Mouse (Mus musculus): ENCODE data around the gene Gm37240. TPM values are rescaled to one million over a fixed set of nuclear protein-coding genes. Genes with fewer than 3 reads are reported as not detected.

Gm37240 gene
- total and polyA plus RNA-seq, 3 experiments: not detected

DNA sequence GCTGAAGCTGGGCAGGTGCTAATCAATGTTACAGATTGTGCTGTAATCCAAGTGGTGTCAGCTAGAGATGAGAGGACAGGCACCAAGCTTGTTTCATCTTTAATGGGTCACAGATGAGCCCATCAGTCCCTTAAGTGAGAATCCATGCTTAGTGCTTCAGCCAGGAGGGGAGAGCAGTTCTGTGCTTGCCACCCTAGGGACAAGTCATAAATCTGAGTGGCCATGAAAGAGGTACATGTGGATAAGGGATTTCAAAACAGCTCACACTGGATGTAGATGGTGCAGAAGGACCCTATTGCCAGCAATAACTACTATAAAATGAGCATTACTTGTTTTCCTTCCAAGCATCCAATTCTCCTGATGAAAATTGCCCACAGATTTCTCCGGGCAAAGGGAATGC lies 551.8 kb downstream of the Gm37240 start:
- Histone ChIP-seq H3K27me3 (ENCODE audit: insufficient read depth, low read length) (no peaks in the 10 kb centered on the region), H3K36me3 (replicated peaks) (no peaks in the 10 kb centered on the region), H3K4me3 (ENCODE audit: low read depth, low read length) (no peak overlapping the region), H3K4me1 (ENCODE audit: insufficient read depth, low read depth, low read length) (no peaks in the 10 kb centered on the region), H3K9me3 (replicated peaks) (no peaks in the 10 kb centered on the region)
- ATAC-seq (ENCODE audit: extremely low read depth, insufficient number of reproducible peaks, low FRiP score, poor library complexity, severe bottlenecking) (no peak), DNase-seq (ENCODE audit: low spot score) (no peak)
- TF ChIP-seq TAL1 (conservative IDR thresholded peaks at IDR 0.05; ENCODE audit: low read depth, low read length) (no peak), GATA1 (IDR thresholded peaks at IDR 0.05; ENCODE audit: borderline replicate concordance, low read length) (no peak), GATA2 (IDR thresholded peaks at IDR 0.05; ENCODE audit: borderline replicate concordance, low read depth, low read length) (no peak), CTCF (IDR thresholded peaks at IDR 0.05; ENCODE audit: low read depth, low read length) (no peak), POLR2AphosphoS5 (IDR thresholded peaks at IDR 0.05; ENCODE audit: insufficient replicate concordance, low read depth, low read length) (no peak)

- no peaks in the 10 kb centered on the region for H3K36me3 ChIP-seq (replicated peaks)
- no peak for TF ChIP-seq GATA1 (IDR thresholded peaks at IDR 0.05; ENCODE audit: borderline replicate concordance, low read length)
- TF ChIP-seq GATA2 (IDR thresholded peaks at IDR 0.05; ENCODE audit: borderline replicate concordance, low read depth, low read length): no peak
- no peak for TF ChIP-seq CTCF (IDR thresholded peaks at IDR 0.05; ENCODE audit: low read depth, low read length)
- no peak for TF ChIP-seq TAL1 (conservative IDR thresholded peaks at IDR 0.05; ENCODE audit: low read depth, low read length)
- TF ChIP-seq POLR2AphosphoS5 (IDR thresholded peaks at IDR 0.05; ENCODE audit: insufficient replicate concordance, low read depth, low read length): no peak
- no peak overlapping the region for H3K4me3 ChIP-seq (ENCODE audit: low read depth, low read length)
- no peaks in the 10 kb centered on the region for H3K9me3 ChIP-seq (replicated peaks)
- no peaks in the 10 kb centered on the region for H3K4me1 ChIP-seq (ENCODE audit: insufficient read depth, low read depth, low read length)
- DNase-seq (ENCODE audit: low spot score): no peak
- no peaks in the 10 kb centered on the region for H3K27me3 ChIP-seq (ENCODE audit: insufficient read depth, low read length)
- no peak for ATAC-seq (ENCODE audit: extremely low read depth, insufficient number of reproducible peaks, low FRiP score, poor library complexity, severe bottlenecking)
Measured at GRCm38 (mm10) chr3:85332276-85332675, 555.0 kb downstream of the Gm37240 start.

- no peaks in the 10 kb centered on the region for H3K36me3 ChIP-seq (replicated peaks)
- ATAC-seq (ENCODE audit: extremely low read depth, insufficient number of reproducible peaks, low FRiP score, poor library complexity, severe bottlenecking): no peak
- no peak for TF ChIP-seq POLR2AphosphoS5 (IDR thresholded peaks at IDR 0.05; ENCODE audit: insufficient replicate concordance, low read depth, low read length)
- no peak for TF ChIP-seq GATA2 (IDR thresholded peaks at IDR 0.05; ENCODE audit: borderline replicate concordance, low read depth, low read length)
- no peak for TF ChIP-seq GATA1 (IDR thresholded peaks at IDR 0.05; ENCODE audit: borderline replicate concordance, low read length)
- no peak for TF ChIP-seq CTCF (IDR thresholded peaks at IDR 0.05; ENCODE audit: low read depth, low read length)
- no peak for TF ChIP-seq TAL1 (conservative IDR thresholded peaks at IDR 0.05; ENCODE audit: low read depth, low read length)
- H3K4me3 ChIP-seq (ENCODE audit: low read depth, low read length): no peak overlapping the region
- DNase-seq (ENCODE audit: low spot score): no peak
- no peaks in the 10 kb centered on the region for H3K4me1 ChIP-seq (ENCODE audit: insufficient read depth, low read depth, low read length)
- H3K9me3 ChIP-seq (replicated peaks): no peaks in the 10 kb centered on the region
- no peaks in the 10 kb centered on the region; the same call in 1 of the 2 replicates for H3K27me3 ChIP-seq (ENCODE audit: insufficient read depth, low read length)
Measured at GRCm38 (mm10) chr3:85318256-85318655, 569.1 kb downstream of the Gm37240 start.

DNA sequence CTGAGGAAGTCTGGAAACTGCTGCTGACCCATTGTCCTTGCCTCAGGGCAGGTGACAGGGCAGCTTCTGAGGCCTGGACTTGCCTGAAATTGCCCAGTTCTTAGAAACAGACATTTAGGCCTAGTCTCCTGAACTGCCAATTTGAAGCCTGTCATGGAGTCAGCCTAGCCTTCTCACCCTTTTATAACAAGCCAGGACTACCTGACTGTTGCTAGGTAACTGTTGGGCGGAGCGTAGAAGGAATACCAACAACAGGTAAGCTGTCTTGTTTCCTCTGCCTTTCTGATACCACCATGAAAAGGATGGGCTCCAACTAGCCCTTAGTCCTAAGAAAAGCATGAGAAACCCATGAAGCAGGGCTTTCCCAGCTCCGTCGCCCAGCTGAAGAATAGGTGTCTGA lies 570.0 kb downstream of the Gm37240 start:
- Histone ChIP-seq H3K4me3 (ENCODE audit: low read depth, low read length) (no peak overlapping the region), H3K9me3 (replicated peaks) (no peaks in the 10 kb centered on the region), H3K36me3 (replicated peaks) (no peaks in the 10 kb centered on the region), H3K27me3 (ENCODE audit: insufficient read depth, low read length) (no peaks in the 10 kb centered on the region; the same call in 1 of the 2 replicates), H3K4me1 (ENCODE audit: insufficient read depth, low read depth, low read length) (no peaks in the 10 kb centered on the region)
- no peak for DNase-seq (ENCODE audit: low spot score)
- TF ChIP-seq CTCF (IDR thresholded peaks at IDR 0.05; ENCODE audit: low read depth, low read length) (no peak), GATA2 (IDR thresholded peaks at IDR 0.05; ENCODE audit: borderline replicate concordance, low read depth, low read length) (no peak), TAL1 (conservative IDR thresholded peaks at IDR 0.05; ENCODE audit: low read depth, low read length) (no peak), GATA1 (IDR thresholded peaks at IDR 0.05; ENCODE audit: borderline replicate concordance, low read length) (no peak), POLR2AphosphoS5 (IDR thresholded peaks at IDR 0.05; ENCODE audit: insufficient replicate concordance, low read depth, low read length) (no peak)
- no peak for ATAC-seq (ENCODE audit: extremely low read depth, insufficient number of reproducible peaks, low FRiP score, poor library complexity, severe bottlenecking)

DNA sequence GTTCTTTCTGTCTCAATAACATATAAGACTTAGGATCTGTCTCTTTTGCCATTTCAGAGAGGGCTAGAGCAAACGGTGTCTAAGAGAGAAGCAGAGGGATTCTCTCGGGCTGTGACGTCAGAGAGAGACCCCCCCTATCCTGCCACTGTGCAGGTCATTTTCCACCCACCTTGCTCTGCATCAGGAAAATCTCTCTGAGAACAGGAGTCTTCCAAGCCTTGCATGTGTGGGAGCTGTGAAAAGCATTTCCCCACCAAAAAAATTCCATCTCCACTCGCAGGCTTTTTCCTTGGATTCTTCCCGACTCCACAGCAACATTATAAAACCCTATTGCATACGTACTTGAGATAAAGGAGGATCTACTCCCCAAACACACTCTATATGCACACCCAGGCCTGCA lies 572.4 kb downstream of the Gm37240 start:
- Histone ChIP-seq H3K4me1 (ENCODE audit: insufficient read depth, low read depth, low read length) (no peaks in the 10 kb centered on the region), H3K27me3 (ENCODE audit: insufficient read depth, low read length) (no peaks in the 10 kb centered on the region; the same call in 1 of the 2 replicates), H3K4me3 (ENCODE audit: low read depth, low read length) (no peak overlapping the region), H3K9me3 (replicated peaks) (no peaks in the 10 kb centered on the region), H3K36me3 (replicated peaks) (no peaks in the 10 kb centered on the region)
- DNase-seq (ENCODE audit: low spot score): no peak
- ATAC-seq (ENCODE audit: extremely low read depth, insufficient number of reproducible peaks, low FRiP score, poor library complexity, severe bottlenecking): no peak
- no peak for TF ChIP-seq POLR2AphosphoS5 (IDR thresholded peaks at IDR 0.05; ENCODE audit: insufficient replicate concordance, low read depth, low read length)
- no peak for TF ChIP-seq GATA1 (IDR thresholded peaks at IDR 0.05; ENCODE audit: borderline replicate concordance, low read length)
- no peak for TF ChIP-seq CTCF (IDR thresholded peaks at IDR 0.05; ENCODE audit: low read depth, low read length)
- no peak for TF ChIP-seq TAL1 (conservative IDR thresholded peaks at IDR 0.05; ENCODE audit: low read depth, low read length)
- no peak for TF ChIP-seq GATA2 (IDR thresholded peaks at IDR 0.05; ENCODE audit: borderline replicate concordance, low read depth, low read length)

GRCm38 (mm10) chr3:85313646-85314255 lies 573.6 kb downstream of the Gm37240 start:
- no peaks in the 10 kb centered on the region for H3K9me3 ChIP-seq (replicated peaks)
- H3K27me3 ChIP-seq (ENCODE audit: insufficient read depth, low read length): 0 out of 2 replicates have a peak, but pooled peaks cover under 1% of the 10 kb centered on the region
- H3K36me3 ChIP-seq (replicated peaks): no peaks in the 10 kb centered on the region
- TF ChIP-seq GATA1 (IDR thresholded peaks at IDR 0.05; ENCODE audit: borderline replicate concordance, low read length): no peak
- no peak overlapping the region for H3K4me3 ChIP-seq (ENCODE audit: low read depth, low read length)
- ATAC-seq (ENCODE audit: extremely low read depth, insufficient number of reproducible peaks, low FRiP score, poor library complexity, severe bottlenecking) (no peak), DNase-seq (ENCODE audit: low spot score) (no peak)
- no peaks in the 10 kb centered on the region for H3K4me1 ChIP-seq (ENCODE audit: insufficient read depth, low read depth, low read length)
